In genomic region chr11:115150741-115151254, GRCm38 (mm10) we compare ENCODE assay signal across 20 mouse cellular contexts. TPM values are rescaled to one million over a fixed set of nuclear protein-coding genes. Genes with fewer than 3 reads are reported as not detected.
DNase-seq lines count a peak whose midpoint lies in the region; ATAC-seq and TF ChIP-seq lines count a peak whose summit lies in the region.
"Had no signal": no experiment of that assay in that cellular context is flagged by ENCODE, and none has a peak within 500 bp of the region (broad histone marks: within the 10 kb centered on the region; RNA-seq: fewer than 3 reads in every experiment).

No protein-coding gene starts in this region.

- no peak overlapping the region for H3K9ac ChIP-seq in stomach, postnatal 0 days (ENCODE audit: low read length)
- H3K9ac ChIP-seq: embryonic facial prominence, embryonic 12.5 days had no signal

- H3K27ac ChIP-seq in stomach, postnatal 0 days (replicated peaks) = no peak overlapping the region
- H3K27ac ChIP-seq: embryonic facial prominence, embryonic 12.5 days; heart, embryonic 10.5 days had no signal

- ATAC-seq in stomach, postnatal 0 days (ENCODE audit: low FRiP score, low TSS enrichment) = no peak

- DNase-seq in thymus, postnatal 0 days (ENCODE audit: low spot score) = peak; percentile 44
- no peak for DNase-seq in thymus, postnatal 25 days
- peak; percentile 56 for DNase-seq in T-cell, adult 2 months (ENCODE audit: low spot score)
- peak; percentile 33 for DNase-seq in mesoderm, embryonic 11.5 days (ENCODE audit: low read depth, low spot score)
- DNase-seq in stomach, postnatal 0 days (ENCODE audit: low spot score) = no peak
- no peak for DNase-seq in ovary, postnatal 14 days (ENCODE audit: low spot score)
- DNase-seq: adrenal gland, postnatal 10 days; cerebellum, adult 11 months; cerebellum, adult 8-10 months; cerebellum, postnatal 14 days; gastrocnemius, postnatal 10 days; heart, adult 18-20 months; heart, postnatal 10 days; heart, postnatal 4 days had no signal

- no peaks in the 10 kb centered on the region for H3K9me3 ChIP-seq in stomach, postnatal 0 days (ENCODE audit: control insufficient read depth, low read length)
- H3K9me3 ChIP-seq: embryonic facial prominence, embryonic 12.5 days; G1E; heart, embryonic 10.5 days; hindbrain, embryonic 13.5 days had no signal

- no peak for TF ChIP-seq EP300 in stomach, postnatal 0 days (optimal IDR thresholded peaks at IDR 0.05)

- no peaks in the 10 kb centered on the region for H3K4me1 ChIP-seq in stomach, postnatal 0 days (replicated peaks; ENCODE audit: control insufficient read depth, insufficient read depth)

- WGBS in stomach, postnatal 0 days = 57% methylated on average over 6 of the region's 6 CpGs

- TF ChIP-seq CTCF in stomach, postnatal 0 days (IDR thresholded peaks at IDR 0.05; ENCODE audit: low read depth) = no peak

- no peak overlapping the region for H3K4me2 ChIP-seq in stomach, postnatal 0 days (replicated peaks; ENCODE audit: low read depth)

- no peaks in the 10 kb centered on the region for H3K36me3 ChIP-seq in stomach, postnatal 0 days (ENCODE audit: control insufficient read depth, insufficient read depth, low read length)
- H3K36me3 ChIP-seq: embryonic facial prominence, embryonic 12.5 days; G1E; heart, embryonic 10.5 days; hindbrain, embryonic 13.5 days had no signal

- H3K27me3 ChIP-seq in stomach, postnatal 0 days (ENCODE audit: control insufficient read depth, insufficient read depth, low read length) = no peaks in the 10 kb centered on the region

- no peak overlapping the region for H3K4me3 ChIP-seq in stomach, postnatal 0 days (ENCODE audit: low read depth, low read length)

RNA-seq across cellular contexts. Expression of gene Slc9a3r1, which starts 12.3 kb away (rescaled TPM):
- 255 and 279 TPM in 2 replicates for polyA plus RNA-seq in thymus, postnatal 0 days (2015; fragmentation: Nextera tagmentation; extraction: Ambion mirVana)
- 104 and 109 TPM in 2 replicates for polyA plus RNA-seq in stomach, postnatal 0 days (2015; fragmentation: Nextera tagmentation; extraction: Ambion mirVana)

RNA-seq across cellular contexts. Expression of gene Cd300lf, which starts 17.0 kb away (rescaled TPM):
- polyA plus RNA-seq in thymus, postnatal 0 days (2015; fragmentation: Nextera tagmentation; extraction: Ambion mirVana) = 0.76 and 2.0 TPM in 2 replicates
- 0.36 and 0.47 TPM in 2 replicates for polyA plus RNA-seq in stomach, postnatal 0 days (2015; fragmentation: Nextera tagmentation; extraction: Ambion mirVana)
- polyA plus RNA-seq: C2C12; forebrain, embryonic 11.5 days; G1E had no signal

RNA-seq across cellular contexts. Expression of gene Tmem104, which starts 36.5 kb away (rescaled TPM):
- polyA plus RNA-seq in thymus, postnatal 0 days (2015; fragmentation: Nextera tagmentation; extraction: Ambion mirVana) = 8.6 and 10.8 TPM in 2 replicates
- polyA plus RNA-seq in stomach, postnatal 0 days (2015; fragmentation: Nextera tagmentation; extraction: Ambion mirVana) = 6.3 and 8.2 TPM in 2 replicates

RNA-seq across cellular contexts. Expression of gene Nat9, which starts 36.9 kb away (rescaled TPM):
- 19.3 and 20.1 TPM in 2 replicates for polyA plus RNA-seq in thymus, postnatal 0 days (2015; fragmentation: Nextera tagmentation; extraction: Ambion mirVana)
- polyA plus RNA-seq in stomach, postnatal 0 days (2015; fragmentation: Nextera tagmentation; extraction: Ambion mirVana) = 17.7 and 18.1 TPM in 2 replicates

RNA-seq across cellular contexts. Expression of gene Rab37, which starts 59.6 kb away (rescaled TPM):
- polyA plus RNA-seq in thymus, postnatal 0 days (2015; fragmentation: Nextera tagmentation; extraction: Ambion mirVana) = 43.4 and 47.1 TPM in 2 replicates
- 1.7 TPM in 2 replicates for polyA plus RNA-seq in stomach, postnatal 0 days (2015; fragmentation: Nextera tagmentation; extraction: Ambion mirVana)

Comparison
In these comparisons a context has a peak if more than half of its experiments do, and no peak if none do; other contexts are left out.
1. DNase-seq: peak in thymus, postnatal 0 days (single experiment), T-cell, adult 2 months (single experiment) and mesoderm, embryonic 11.5 days (single experiment); none in thymus, postnatal 25 days (single experiment), stomach, postnatal 0 days (single experiment) and ovary, postnatal 14 days (single experiment).